Mouse (Mus musculus): ENCODE results near the gene Prkar1b. TPM values are rescaled to one million over a fixed set of nuclear protein-coding genes. Genes with fewer than 3 reads are reported as not detected.

The Prkar1b gene
- polyA plus RNA-seq (2012; rRNA removed) = 4.7 and 6.0 TPM in 2 replicates

- peak; percentile 97 for DNase-seq (ENCODE audit: low read depth, low spot score)
- under 1% methylated on average over 83 of the region's 87 CpGs for WGBS
These were observed at the start of gene Prkar1b, which contains the start of gene Dnaaf5 for GRCm38 (mm10) chr5:139149681-139150602. Prkar1b (minus strand) TSS chr5:139150001. Dnaaf5 (plus strand) TSS chr5:139150223.

- WGBS = 31% methylated on average over 2 of the region's 2 CpGs
- DNase-seq (ENCODE audit: low read depth, low spot score) = no peak
These were observed 49.8 kb upstream of the Prkar1b start for GRCm38 (mm10) chr5:139199636-139199994.

- DNase-seq (ENCODE audit: low read depth, low spot score) = no peak
- 66% methylated on average over 3 of the region's 3 CpGs for WGBS
These were observed 49.0 kb upstream of the Prkar1b start for GRCm38 (mm10) chr5:139198779-139199178.

GRCm38 (mm10) chr5:139190958-139191357 is 41.2 kb upstream of the Prkar1b start:
- no peak for DNase-seq (ENCODE audit: low read depth, low spot score)
- 71% methylated on average over 5 of the region's 5 CpGs for WGBS

- no peak for DNase-seq (ENCODE audit: low read depth, low spot score)
- 86% methylated on average over 5 of the region's 5 CpGs for WGBS
These were observed 39.9 kb upstream of the Prkar1b start for GRCm38 (mm10) chr5:139189726-139190125.

GRCm38 (mm10) chr5:139184897-139185296 is 35.1 kb upstream of the Prkar1b start:
- no peak for DNase-seq (ENCODE audit: low read depth, low spot score)
- WGBS = 65% methylated on average over 4 of the region's 4 CpGs

GRCm38 (mm10) chr5:139183601-139184000 is 33.8 kb upstream of the Prkar1b start:
- WGBS = 93% methylated on average over 9 of the region's 9 CpGs
- no peak for DNase-seq (ENCODE audit: low read depth, low spot score)

GRCm38 (mm10) chr5:139183131-139183530 is 33.3 kb upstream of the Prkar1b start:
- DNase-seq (ENCODE audit: low read depth, low spot score) = no peak
- WGBS = 83% methylated on average over 2 of the region's 2 CpGs

- no peak for DNase-seq (ENCODE audit: low read depth, low spot score)
These were observed 29.3 kb upstream of the Prkar1b start for GRCm38 (mm10) chr5:139178895-139179631.

GRCm38 (mm10) chr5:139174556-139175547 is 25.1 kb upstream of the Prkar1b start:
- 15% methylated on average over 9 of the region's 10 CpGs for WGBS
- DNase-seq (ENCODE audit: low read depth, low spot score) = no peak

More at GRCm38 (mm10) chr5:139178895-139179631, 29.3 kb upstream of the Prkar1b start:
- 23% methylated on average over 11 of the region's 11 CpGs for WGBS

- 28% methylated on average over 10 of the region's 10 CpGs for WGBS
- no peak for DNase-seq (ENCODE audit: low read depth, low spot score)
These were observed 24.3 kb upstream of the Prkar1b start for GRCm38 (mm10) chr5:139174141-139174540.

- WGBS = 92% methylated on average over 4 of the region's 4 CpGs
- no peak for DNase-seq (ENCODE audit: low read depth, low spot score)
These were observed 22.1 kb upstream of the Prkar1b start for GRCm38 (mm10) chr5:139171929-139172328.

GRCm38 (mm10) chr5:139167548-139167947 is 17.7 kb upstream of the Prkar1b start:
- WGBS = 87% methylated on average over 1 of the region's 1 CpGs

GRCm38 (mm10) chr5:139166781-139167361 is 17.1 kb upstream of the Prkar1b start:
- WGBS = 91% methylated on average over 6 of the region's 6 CpGs
- DNase-seq (ENCODE audit: low read depth, low spot score) = no peak

More at GRCm38 (mm10) chr5:139167548-139167947, 17.7 kb upstream of the Prkar1b start:
- no peak for DNase-seq (ENCODE audit: low read depth, low spot score)

GRCm38 (mm10) chr5:139161632-139162031 is 11.8 kb upstream of the Prkar1b start:
- WGBS = 88% methylated on average over 10 of the region's 10 CpGs
- no peak for DNase-seq (ENCODE audit: low read depth, low spot score)

- DNase-seq (ENCODE audit: low read depth, low spot score) = no peak
- WGBS = 77% methylated on average over 8 of the region's 8 CpGs
These were observed 11.1 kb upstream of the Prkar1b start for GRCm38 (mm10) chr5:139160899-139161298.

GRCm38 (mm10) chr5:139150603-139151031 is 816 bp upstream of the Prkar1b start:
- DNase-seq (ENCODE audit: low read depth, low spot score) = no peak
- WGBS = under 1% methylated on average over 45 of the region's 45 CpGs

- no peak for DNase-seq (ENCODE audit: low read depth, low spot score)
- 16% methylated on average over 11 of the region's 11 CpGs for WGBS
These were observed 662 bp downstream of the Prkar1b start for GRCm38 (mm10) chr5:139149006-139149672.
